Mouse (Mus musculus): Measurements from ENCODE around the gene Wars2. TPM values are rescaled to one million over a fixed set of nuclear protein-coding genes. Genes with fewer than 3 reads are reported as not detected.

Gene Wars2
- total RNA-seq, 1 experiment from 2014 or later: 15.9 TPM

GRCm38 (mm10) chr3:99247996-99248801 is 107.3 kb downstream of the Wars2 start:
- DNase-seq: no peak

GRCm38 (mm10) chr3:99248831-99249550 is 108.1 kb downstream of the Wars2 start:
- DNase-seq: no peak

- DNase-seq: no peak
Measured at GRCm38 (mm10) chr3:99249551-99249870, 108.6 kb downstream of the Wars2 start.

- DNase-seq: no peak
Measured at GRCm38 (mm10) chr3:99249906-99250305, 109.0 kb downstream of the Wars2 start.

- DNase-seq: no peak
Measured at GRCm38 (mm10) chr3:99251271-99252165, 110.7 kb downstream of the Wars2 start.

- DNase-seq: no peak
Measured at GRCm38 (mm10) chr3:99252461-99253091, 111.7 kb downstream of the Wars2 start.

GRCm38 (mm10) chr3:99253092-99253488 is 112.2 kb downstream of the Wars2 start:
- no peak for DNase-seq

GRCm38 (mm10) chr3:99253497-99254451 is 112.9 kb downstream of the Wars2 start:
- DNase-seq: peak; percentile 19

GRCm38 (mm10) chr3:99254559-99255151 is 113.8 kb downstream of the Wars2 start:
- no peak for DNase-seq

- no peak for DNase-seq
Measured at GRCm38 (mm10) chr3:99255411-99256365, 114.8 kb downstream of the Wars2 start.

- DNase-seq: no peak
Measured at GRCm38 (mm10) chr3:99256366-99256750, 115.5 kb downstream of the Wars2 start.

GRCm38 (mm10) chr3:99256766-99257165 is 115.9 kb downstream of the Wars2 start:
- DNase-seq: no peak

- DNase-seq: no peak
Measured at GRCm38 (mm10) chr3:99257586-99258577, 117.0 kb downstream of the Wars2 start.

GRCm38 (mm10) chr3:99259741-99260270 is 118.9 kb downstream of the Wars2 start:
- DNase-seq: no peak

- no peak for DNase-seq
Measured at GRCm38 (mm10) chr3:99260395-99260794, 119.5 kb downstream of the Wars2 start.

- no peak for DNase-seq
Measured at GRCm38 (mm10) chr3:99261371-99261791, 120.5 kb downstream of the Wars2 start.

GRCm38 (mm10) chr3:99261986-99262385 is 121.1 kb downstream of the Wars2 start:
- no peak for DNase-seq

GRCm38 (mm10) chr3:99263471-99263903 is 122.6 kb downstream of the Wars2 start:
- DNase-seq: peak; percentile 51
